Mouse (Mus musculus) pancreas, adult 10 weeks (tissue): ENCODE measurements around the gene Tgfbr3. TPM values are rescaled to one million over a fixed set of nuclear protein-coding genes. Genes with fewer than 3 reads are reported as not detected.

Experiments used
- polyA plus RNA-seq: library from polyadenylated mRNA; stranded (reverse); fragments of 350-450 nt; fragmentation: Illumina TruSeq; extraction: RNeasy Lipid Tissue Mini Kit (QIAGEN cat#74804); gene quantifications from one replicate; pipeline ENCODE4 v1.2.3, GENCODE M21; 2015; ENCODE audit warnings: low read depth, low replicate concordance; ENCODE audit not compliant: insufficient read depth

The Tgfbr3 gene
- 10.5 TPM for polyA plus RNA-seq

GRCm38 (mm10) chr5:107289234-107289764 lies at the start of gene Tgfbr3:
Gene Tgfbr3 (minus strand): TSS chr5:107289629.

GRCm38 (mm10) chr5:107330916-107331421 lies 41.5 kb upstream of the Tgfbr3 start, which contains the start of gene Brdt:
Gene Brdt (plus strand): TSS chr5:107331159.

Other genes with a start within 250 kb of the Tgfbr3 start
- 0.90 TPM for gene Brdt, start 41.5 kb upstream of the Tgfbr3 start, polyA plus RNA-seq
- not detected for gene Ephx4, start 113.1 kb upstream of the Tgfbr3 start, polyA plus RNA-seq
- not detected for gene Lpcat2b, start 141.9 kb upstream of the Tgfbr3 start, polyA plus RNA-seq
- gene Btbd8, start 148.4 kb upstream of the Tgfbr3 start, polyA plus RNA-seq, result 1.7 TPM
- gene Gm42669, start 218.0 kb upstream of the Tgfbr3 start, polyA plus RNA-seq, result not detected
- gene 1700028K03Rik, start 245.1 kb upstream of the Tgfbr3 start, polyA plus RNA-seq, result not detected